Mouse (Mus musculus) adrenal gland, adult 8-10 months (tissue): ENCODE measurements at regions not wholly inside any gene's neighbourhood (a gene's known extent, or its start where the extent isn't known, plus 50 kb on each side); places are given as distances from the start of the nearest gene placed in this dataset.

ENCODE experiments used
- DNase-seq: peaks from one replicate; pipeline ENCODE4 v3.0.0; 2022

- no peak for DNase-seq
Observed at GRCm38 (mm10) chr5:69665555-69665954, 73.4 kb upstream of the Gnpda2 start.

- DNase-seq: no peak
Observed at GRCm38 (mm10) chr5:69663961-69664360, 71.8 kb upstream of the Gnpda2 start.
